Mouse (Mus musculus) layer of hippocampus, adult 9-11 months (tissue): ENCODE results near the gene Dusp3.

ENCODE experiments used
- DNase-seq: peaks from one replicate; pipeline ENCODE4 v3.0.0; 2022

The Dusp3 gene

DNA sequence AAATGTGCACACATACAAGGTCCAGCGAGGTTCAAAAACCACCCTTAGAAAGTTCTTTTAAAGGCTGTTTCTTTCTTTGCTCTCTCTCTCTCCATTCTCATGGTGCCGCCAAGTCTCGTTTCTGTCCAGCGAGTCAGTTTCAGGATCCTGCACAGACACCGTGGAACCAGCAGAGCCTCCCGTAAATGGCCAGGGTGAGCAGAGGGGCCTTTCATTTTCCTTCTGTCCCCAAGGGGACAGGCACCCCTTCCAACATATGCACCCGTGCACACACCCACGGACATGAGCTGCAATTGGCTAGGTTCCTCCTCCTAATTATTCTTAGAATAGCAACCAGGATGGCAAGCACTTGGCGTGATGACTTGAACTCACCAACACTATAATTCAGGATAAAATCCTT, 13.3 kb downstream of the Dusp3 start:
- DNase-seq: no peak

DNA sequence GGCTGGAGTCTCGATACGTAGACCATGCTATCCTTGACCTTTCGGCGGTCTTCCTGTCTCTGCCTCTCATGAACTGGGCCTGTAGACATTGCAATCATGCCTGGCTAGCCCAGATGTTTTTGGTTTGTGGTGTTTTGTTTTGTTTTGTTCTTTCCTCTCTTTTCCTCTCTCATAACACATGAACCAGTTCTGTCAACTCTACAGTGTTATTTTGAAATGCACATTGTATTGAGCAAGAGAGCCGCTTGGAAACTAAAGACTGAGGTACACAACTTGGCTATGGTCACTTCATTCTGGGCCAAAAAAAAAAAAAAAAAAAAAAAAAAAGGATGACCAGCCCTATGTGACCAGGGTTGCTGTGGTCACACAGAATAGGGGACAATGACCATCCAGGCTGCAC, 14.2 kb downstream of the Dusp3 start:
- DNase-seq: no peak

DNA sequence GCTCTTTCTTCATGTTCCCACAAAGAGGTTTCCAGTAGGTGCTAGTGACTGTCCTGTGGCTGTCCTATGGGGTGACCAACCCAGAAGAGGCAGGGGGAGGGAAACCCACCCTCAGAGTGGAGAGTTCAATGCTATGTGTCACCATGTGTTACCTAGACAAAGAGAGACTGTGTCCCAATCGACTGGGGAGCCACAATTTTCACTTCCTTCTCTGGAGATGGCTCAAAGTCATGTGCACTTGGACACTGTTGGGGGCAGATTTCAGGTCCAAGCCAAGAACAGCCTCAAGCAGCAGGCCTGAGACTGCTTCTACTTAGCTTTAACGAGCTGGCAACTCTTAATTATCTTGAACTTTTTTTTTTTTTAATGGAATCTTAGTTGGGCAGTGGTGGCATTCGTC, 14.7 kb downstream of the Dusp3 start:
- no peak for DNase-seq

DNA sequence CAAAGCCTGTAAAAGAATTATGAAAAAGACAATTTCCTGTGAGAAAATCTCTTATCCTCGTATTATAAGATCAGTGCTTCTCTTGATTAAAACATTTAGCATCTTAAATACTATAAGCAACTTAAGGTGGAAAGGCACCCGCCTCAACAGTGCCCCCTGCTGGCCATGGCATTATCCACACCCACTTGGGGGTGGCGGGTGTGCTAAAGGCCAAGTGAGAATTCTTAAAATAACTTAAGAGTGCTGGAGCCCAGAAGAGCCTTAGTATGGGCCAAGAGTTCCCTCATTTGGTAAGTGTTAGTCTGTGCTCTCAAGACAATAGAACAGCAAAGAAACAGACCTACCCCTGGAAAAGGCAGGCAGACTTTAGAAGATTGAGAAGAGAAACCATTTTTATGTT, 15.4 kb downstream of the Dusp3 start:
- DNase-seq: no peak

DNA sequence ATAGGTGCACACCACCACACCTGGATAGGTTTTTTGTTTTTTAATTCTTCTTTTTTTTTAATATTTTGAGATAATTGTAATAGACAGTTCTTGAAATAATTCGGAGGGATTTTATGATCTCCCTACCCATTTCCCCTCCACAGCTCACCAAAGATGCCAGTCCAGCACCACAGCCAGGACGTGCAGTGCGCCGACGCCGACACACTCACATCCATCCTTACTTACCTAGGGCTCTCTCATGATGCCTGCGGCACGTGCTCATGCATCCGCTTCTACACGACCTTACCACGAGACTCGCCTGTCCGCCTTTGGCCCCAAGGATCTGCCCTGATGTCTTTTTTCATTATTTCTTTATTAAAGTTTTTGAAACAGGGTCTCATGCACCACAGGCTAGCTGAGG, 17.0 kb downstream of the Dusp3 start:
- DNase-seq: no peak

DNA sequence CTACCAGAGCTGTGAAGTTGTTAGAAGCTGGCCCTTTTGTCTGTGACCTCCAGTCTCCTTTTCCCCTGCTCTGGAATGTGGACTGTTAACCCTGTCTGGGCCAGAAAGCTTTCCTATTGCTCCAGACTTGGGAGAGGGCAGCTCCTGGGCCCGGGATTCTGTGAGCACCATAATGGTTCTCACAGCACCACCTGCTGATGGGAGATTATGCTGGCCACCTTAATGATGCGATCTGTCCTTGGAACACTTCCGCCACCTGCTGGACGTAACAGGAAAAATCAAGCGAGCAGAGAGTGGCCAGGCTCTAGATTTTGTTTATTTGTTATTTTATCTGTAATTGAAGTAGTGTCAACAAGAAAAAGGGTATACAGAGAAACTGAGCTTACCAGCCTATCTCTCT, 18.0 kb downstream of the Dusp3 start:
- peak; percentile 81 for DNase-seq

DNA sequence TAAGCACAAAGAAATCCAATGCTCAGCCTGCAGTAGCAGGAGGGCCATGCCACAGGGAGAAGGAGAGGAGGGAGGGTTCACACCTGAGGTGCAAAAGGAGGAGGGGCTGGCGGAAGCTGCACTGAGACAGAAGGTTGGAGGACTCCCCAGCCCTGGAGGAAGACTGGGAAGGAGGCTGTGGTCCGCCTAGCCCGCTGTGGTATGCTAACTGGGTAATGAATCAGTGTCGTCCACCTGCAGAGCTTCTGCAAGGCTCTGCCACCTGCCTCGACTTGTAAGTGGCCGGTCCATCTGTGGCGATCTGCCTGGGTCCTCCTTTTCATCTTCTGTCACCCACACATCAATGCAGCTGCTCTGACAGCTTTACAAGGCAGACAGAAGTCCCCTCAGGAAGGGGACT, 18.5 kb downstream of the Dusp3 start:
- DNase-seq: no peak

DNA sequence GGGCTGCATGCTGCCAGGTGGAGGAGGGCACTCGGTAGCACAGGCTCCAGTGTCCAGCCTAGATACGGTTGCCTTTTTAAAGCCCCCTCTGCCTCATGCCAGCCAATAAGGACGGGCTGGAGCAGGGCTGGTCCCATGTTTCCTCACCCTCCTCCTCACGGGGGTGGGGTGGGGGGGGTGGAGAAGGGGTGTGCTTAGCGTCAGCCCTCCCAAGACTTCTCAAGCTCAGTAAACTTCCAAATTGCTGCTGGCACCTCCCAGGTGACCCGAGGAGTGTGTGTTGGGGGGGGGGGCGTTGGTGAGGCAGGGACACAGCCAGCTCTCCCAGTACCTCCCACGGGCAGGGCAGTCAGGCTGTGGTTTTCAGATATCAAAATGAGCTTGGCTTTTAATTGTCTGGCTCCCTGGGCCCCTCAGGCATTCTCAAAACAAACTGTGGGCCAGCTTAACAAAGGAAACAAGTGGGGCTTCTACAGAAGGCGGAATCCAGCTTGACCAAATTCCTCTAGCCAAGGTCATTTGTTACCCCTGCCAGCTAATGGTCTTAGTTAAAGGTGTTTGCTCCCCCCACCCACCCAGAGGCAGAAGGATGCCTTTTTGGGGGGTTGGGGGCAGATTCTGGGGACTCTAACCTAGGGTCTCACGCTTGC, 19.7 kb downstream of the Dusp3 start, which contains the start of gene Sost:
Gene Sost (minus strand): TSS at position 51 of the 650 bp plus-strand sequence.
- no peak for DNase-seq

DNA sequence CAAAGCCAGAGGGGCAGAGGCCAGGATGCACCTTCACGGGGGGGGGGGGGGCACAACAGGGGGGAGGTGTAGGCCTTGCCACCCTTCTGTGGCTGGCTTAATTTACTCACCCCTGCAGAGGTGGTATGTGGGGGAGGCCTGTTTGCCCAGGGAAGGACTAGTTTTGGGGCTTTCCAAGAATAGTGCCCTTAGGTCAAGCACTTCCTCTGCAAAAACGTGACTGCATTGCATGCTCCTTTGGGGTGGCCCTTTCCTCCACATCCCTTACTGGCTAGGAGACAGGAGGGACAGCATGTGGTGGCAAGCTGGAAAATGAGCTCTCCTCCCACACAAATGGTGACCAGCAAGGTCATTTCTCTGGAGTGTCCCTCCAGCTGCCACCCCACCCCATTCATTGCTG, 21.3 kb downstream of the Dusp3 start:
- no peak for DNase-seq

DNA sequence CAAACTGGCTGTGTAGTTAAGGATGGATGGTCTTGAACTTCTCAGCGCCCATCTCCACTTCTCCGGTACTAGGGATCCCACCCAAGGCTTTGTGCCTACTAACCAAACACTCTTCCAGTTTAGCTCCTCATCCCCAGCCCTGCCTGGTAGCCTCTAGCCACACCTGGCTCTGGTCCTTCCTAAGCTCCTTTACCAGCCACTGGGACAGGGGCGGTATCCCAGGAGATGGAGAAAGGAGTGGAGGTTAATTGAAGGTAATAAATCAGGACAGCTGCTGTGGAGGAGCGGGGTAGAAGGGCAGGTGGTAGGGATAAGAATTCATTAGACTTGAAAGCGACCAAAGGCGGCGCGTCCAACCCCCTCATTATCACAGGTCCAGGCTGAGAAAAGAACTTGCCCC, 22.2 kb downstream of the Dusp3 start:
- DNase-seq: no peak

DNA sequence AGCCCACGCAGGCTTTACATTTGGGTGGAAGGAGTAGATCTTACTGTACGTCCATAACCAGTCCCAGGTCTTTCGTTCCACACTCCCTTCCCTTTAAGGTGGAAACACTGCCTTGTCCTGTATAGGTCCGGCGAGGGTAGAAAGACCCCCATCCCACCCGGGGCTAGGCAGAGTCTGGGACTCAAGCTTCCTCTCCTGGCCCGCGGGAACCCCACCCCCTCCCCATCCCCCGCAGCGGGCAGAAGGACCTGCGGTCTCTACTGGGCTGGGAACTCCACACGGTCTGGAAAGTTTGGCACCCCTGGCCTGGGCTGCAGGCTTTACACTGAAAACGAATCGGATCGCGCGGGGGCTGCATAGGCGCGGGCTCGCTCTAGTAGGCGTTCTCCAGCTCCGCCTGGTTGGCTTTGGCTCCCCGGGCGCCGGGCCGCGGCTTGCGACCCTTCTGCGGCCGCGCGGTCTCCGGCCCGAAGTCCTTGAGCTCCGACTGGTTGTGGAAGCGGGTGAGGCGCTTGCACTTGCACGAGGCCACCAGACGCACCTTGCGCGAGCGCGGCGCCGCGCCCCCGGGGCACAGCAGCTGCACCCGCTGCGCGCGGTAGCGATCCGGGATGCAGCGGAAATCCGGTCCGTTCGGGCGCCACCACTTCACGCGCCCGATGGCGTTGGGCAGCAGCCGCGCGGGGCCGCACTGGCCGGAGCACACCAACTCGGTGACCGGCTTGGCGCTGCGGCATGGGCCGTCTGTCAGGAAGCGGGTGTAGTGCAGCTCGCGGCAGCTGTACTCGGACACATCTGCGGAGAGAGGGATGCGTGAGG, 23.1 kb downstream of the Dusp3 start:
- DNase-seq: no peak

DNA sequence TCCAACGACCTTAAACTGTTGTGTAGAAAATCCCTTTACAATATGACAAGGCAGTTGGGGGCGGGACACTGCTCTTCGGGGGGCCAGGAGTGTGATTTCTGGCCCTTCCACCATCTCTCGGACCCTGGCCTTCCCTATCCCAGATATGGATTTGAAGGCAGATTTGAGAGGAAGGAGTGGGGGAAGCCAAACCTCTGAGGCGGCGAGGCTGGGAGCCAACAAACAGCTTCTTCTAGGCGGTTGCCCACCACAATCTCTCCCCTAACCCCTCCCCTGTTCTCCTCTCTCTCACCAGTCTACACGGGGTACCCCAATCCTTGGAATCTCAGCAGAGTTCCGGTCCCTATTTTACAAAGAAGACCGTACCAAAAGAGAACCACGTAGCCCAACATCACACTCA, 23.8 kb downstream of the Dusp3 start:
- no peak for DNase-seq

DNA sequence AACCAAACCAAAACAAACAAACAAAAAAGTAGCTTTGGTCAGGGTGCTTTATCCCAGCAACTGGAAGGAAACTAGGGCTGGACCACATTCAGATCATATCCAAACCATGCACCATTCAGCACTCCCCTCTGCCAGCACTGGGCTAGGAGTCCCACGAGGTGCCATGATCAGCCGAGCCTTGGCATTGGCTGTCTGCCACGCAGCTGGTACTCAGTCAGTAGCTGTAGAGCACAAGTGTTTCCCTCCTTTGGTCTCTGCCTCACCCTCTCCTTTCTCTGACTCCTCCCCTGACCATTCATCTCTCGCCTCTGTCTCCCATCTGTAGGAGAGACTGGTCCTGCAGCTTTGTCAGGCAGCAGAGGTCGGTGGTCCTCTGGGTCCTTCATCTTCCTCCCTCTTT, 29.3 kb downstream of the Dusp3 start:
- no peak for DNase-seq

DNA sequence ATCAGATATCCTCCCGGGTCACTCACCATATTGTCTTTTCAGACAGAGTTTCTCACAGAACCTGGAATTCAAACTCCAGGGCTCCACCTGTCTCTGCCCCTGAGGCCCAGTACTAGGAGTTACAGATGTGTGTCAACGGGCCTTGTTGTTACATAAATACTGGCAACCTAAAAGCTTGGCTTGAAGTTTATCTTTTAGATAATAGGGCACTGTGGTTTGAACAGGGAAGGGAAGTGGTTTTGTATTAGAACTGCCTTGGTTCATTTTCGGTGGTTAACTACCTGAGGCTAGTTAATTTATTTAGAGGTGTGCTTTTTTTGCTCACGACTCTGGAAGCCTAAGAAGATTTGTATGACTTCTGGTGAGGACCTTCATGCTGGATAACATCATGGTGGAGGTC, 33.4 kb downstream of the Dusp3 start:
- DNase-seq: no peak

DNA sequence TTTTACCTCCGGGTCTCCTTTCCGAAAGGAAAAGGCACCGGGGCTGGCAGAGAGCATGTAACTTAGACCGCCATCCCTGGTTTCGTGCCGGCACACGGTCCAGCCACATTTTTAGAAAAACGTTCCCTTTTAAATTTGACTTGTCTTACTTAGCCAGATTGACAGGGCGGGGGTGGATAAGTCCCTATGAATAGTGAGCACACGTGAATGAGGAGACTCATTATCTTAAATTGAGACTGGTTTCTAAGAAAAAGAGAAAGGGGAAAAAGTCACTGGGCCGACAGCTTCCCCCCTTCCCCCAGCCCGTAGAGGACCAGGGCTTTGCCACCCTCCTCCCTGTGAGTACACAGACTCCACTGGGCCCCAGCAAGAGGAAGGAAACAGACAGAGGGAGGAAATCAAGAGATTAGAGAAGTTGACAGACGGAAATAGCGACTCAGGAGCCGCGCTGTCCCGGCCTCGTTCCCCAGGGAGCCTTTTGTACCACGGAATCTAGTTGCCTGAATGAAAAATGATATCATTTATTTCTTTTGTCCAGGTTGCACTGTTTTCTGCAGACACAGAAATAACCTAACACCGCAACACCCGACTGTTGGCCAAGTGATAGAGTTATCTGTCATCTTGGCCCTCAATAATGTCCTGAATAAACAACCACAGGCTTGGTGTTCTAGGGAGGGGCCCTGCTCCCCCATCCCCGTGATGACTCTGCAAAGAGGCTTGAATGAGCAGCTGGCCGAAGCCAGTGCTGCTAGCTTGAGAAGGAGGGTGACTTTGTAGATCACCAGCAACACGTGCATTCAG, 34.1 kb downstream of the Dusp3 start:
- DNase-seq: no peak

DNA sequence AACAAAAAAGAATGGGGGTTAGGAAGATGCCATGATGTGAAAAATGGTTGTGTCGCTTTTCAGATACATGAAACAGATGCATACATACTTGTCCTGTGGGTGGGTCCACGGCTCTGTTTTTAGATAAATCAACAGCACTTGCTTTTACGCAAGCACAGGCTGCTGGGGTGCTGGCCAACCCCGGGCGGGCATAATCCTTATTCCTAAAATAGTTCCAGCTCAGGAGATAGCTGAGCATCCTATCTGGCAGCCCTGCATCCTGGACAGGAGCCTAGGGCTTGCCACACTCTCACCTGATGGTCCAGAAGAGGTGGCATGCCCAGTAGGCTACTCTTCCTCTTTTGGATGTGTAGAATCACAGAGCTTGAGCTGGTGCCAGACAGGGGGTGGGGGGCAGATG, 36.8 kb downstream of the Dusp3 start:
- no peak for DNase-seq

DNA sequence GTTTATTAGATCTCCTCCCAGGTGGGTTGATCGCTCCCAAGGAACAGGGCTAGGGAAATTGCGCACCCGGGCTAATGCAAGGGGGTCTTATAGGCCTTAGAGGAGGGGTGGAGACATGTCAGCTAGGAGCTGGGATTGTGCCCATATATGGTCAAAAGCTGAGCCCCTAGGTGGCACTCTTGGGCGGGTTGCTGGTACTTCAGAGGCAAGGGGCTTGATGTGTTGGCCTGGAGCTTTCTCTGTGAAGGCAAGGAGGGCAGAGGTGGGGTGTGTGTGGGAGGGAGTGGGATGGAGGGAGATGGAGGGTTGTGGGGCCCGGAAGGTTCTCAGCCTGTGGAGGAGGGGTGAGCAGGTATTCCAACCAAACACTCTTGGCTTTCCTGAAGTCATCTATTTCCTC, 40.3 kb downstream of the Dusp3 start:
- no peak for DNase-seq

DNA sequence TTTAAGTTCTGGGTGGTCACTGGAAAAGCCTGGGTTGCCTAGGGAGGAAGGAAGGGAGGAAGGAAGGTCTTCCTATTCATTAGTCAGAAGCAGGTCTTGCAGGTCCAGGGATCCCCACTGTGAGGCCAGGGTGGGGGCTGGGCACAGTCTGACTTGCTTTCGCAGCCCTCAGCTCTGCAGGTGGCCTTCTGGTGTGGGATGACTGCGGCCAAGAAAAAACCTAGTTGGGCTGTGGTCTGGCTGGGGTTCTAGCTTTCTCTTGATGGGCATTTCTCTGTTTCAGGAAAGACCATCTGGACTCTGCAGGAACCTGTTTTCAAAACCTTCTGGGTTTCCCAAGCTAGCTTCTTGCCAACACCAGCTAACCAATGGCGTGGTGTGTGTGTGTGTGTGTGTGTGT, 43.8 kb downstream of the Dusp3 start:
- DNase-seq: no peak

DNA sequence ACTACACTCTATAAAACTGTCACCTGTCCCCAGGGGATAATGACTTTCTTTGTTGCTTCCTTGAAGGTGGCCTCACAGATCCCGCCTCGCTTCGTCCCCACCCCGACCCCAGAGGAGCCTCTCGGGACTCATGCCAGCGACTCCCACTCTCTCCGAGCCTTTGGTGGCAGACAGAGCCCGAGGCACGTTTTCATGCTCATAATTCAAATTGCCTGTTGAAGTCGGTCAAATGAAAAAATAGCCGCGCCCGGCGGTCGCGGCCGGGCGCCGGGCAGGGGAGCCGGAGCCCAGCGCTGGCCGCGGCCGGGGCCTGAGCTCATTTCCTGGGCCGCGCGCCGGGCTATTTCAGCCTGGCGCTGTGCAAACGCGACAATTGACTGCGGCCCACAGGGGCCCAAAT, 49.7 kb downstream of the Dusp3 start:
- no peak for DNase-seq

DNA sequence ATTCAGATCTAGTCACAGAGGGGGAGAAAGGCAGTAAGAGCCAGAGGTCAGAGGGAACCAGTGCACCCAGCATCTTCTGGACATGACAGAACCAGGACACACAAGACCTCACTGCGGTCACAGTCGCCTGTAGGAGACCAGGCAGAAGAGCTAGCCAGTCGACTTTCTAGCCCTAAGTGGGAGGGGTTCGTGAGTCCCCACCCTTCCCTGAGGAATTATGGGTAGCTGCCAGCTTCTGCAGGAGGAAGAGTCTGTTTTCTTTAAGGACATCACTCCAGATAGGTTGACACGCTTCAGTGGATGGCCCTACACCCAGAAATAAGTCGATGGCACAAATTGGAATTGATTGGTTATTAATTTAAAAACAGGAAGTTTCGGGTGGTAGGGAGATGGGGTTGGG, 50.4 kb downstream of the Dusp3 start:
- DNase-seq: no peak

DNA sequence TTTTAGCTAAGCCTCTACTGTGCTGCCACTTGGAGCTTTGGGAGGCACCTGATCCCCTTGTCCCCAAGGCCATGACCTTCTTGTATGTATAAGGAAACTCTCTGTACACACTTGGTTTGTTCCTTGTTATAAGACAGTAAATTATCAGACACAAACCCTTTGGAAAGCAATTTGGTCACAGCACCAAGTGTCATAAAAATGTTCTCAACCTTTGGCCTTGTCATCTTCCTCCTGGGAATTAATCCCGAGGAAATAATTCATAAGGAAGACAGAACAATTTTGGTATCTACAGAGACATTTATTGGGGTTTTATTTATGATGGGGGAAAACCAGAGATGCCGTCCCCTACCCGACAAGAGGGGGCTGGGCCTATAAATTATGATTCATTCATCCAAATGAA, 51.1 kb downstream of the Dusp3 start:
- no peak for DNase-seq

DNA sequence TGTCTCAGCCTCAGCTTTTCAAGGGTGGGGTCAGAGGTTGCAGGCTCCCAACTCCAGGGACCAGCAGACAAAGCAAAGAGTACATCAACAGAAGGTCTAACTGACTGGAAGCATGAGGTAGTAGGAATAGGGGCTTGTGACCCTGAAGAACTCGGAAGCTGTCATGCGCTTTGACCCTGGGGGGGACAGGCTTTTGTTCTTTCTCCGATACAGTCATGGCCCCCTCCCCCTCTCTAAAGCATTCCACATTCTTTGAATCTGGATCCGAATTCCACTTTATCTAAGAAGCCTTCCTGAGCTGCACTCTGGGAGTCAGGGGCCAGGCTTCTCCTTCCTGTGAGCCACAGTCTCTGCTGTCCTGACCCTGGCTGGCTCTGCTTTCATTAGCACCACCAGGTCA, 54.8 kb downstream of the Dusp3 start:
- DNase-seq: no peak

DNA sequence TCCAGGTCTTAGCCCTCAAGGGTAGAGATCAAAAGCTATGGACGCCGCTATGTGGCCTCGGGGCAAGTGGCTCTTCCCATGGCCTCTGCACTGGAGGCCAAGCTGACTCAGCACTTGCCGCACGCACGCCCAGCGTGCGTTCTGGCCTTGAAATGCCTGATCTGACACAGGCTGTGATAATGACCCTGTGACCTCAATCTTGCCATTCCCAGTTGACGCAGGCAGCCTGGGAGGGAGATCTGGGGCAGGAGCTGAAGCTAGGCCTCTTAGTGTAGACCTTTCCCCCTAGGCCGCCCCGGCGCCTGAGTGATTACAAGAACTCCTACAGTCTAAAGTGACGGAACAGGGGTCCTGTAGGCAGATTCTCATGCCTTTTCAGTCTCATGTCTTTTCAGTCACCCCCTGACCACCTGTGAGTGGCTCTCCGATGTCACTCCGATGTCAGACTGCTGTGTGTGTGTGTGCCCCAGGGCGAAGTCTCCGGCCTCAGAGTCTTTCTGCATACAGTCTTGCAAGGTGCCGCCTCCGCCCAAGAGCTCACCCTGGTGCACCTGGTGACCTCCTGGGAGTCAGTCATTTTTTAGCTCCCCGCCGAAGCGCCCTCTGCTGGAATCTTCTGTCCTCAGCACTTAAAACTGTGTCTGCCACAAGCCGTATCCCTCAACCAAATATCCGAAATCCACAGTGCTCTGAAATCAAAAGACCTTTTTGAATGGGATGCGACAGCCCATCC, 58.6 kb downstream of the Dusp3 start:
- no peak for DNase-seq
